In genomic region chr2:35444764-35445262, GRCm38 (mm10) we compare ENCODE assay signal across 13 mouse cellular contexts. TPM values are rescaled to one million over a fixed set of nuclear protein-coding genes. Genes with fewer than 3 reads are reported as not detected.
DNase-seq lines count a peak whose midpoint lies in the region; ATAC-seq and TF ChIP-seq lines count a peak whose summit lies in the region.
"Had no signal": no experiment of that assay in that cellular context is flagged by ENCODE, and none has a peak within 500 bp of the region (broad histone marks: within the 10 kb centered on the region; RNA-seq: fewer than 3 reads in every experiment).

No protein-coding gene starts in this region.

- TF ChIP-seq RAD21 in CH12.LX (IDR thresholded peaks at IDR 0.05; ENCODE audit: low read depth, low read length), result no peak

- peak overlapping the region; percentile 53; the same call in 1 of the 2 replicates for H3K27ac ChIP-seq in kidney, embryonic 14.5 days (ENCODE audit: low read depth, low read length)
- peak overlapping the region; percentile 93 for H3K27ac ChIP-seq in CH12.LX (ENCODE audit: insufficient read depth, low read depth)
- H3K27ac ChIP-seq in brown adipose tissue, adult 24 weeks (replicated peaks; ENCODE audit: low read depth, low read length), result peak overlapping the region; percentile 35
- H3K27ac ChIP-seq in liver, embryonic 12.5 days, result peak overlapping the region; percentile 10; the same call in 1 of the 2 replicates
- H3K27ac ChIP-seq: midbrain, embryonic 13.5 days had no signal

- 39% methylated on average over 6 of the region's 6 CpGs for WGBS in kidney, embryonic 14.5 days
- 44% methylated on average over 6 of the region's 6 CpGs for WGBS in liver, embryonic 12.5 days (ENCODE audit: insufficient replicate concordance)

- H3K4me2 ChIP-seq in kidney, embryonic 14.5 days (replicated peaks; ENCODE audit: low read depth, low read length), result no peak overlapping the region
- peak overlapping the region; percentile 80 for H3K4me2 ChIP-seq in CH12.LX (ENCODE audit: insufficient read depth, low read depth, poor library complexity, severe bottlenecking)
- H3K4me2 ChIP-seq in liver, embryonic 12.5 days, result peak overlapping the region; percentile 24
- H3K4me2 ChIP-seq: midbrain, embryonic 13.5 days had no signal

- in situ Hi-C loops in CH12.LX (cut with MboI; ENCODE audit: low pct_ligation_motif_present, low pct_unique_long_range_greater_than_20kb, low sequenced_read_pairs), result no loop called here

- ATAC-seq in kidney, embryonic 14.5 days (ENCODE audit: low FRiP score, low TSS enrichment), result no peak
- ATAC-seq in liver, embryonic 12.5 days, result no peak
- ATAC-seq: forebrain, postnatal 0 days; midbrain, embryonic 13.5 days had no signal

- H3K4me3 ChIP-seq in kidney, embryonic 14.5 days (ENCODE audit: low read length), result no peak overlapping the region
- H3K4me3 ChIP-seq in CH12.LX (replicated peaks in 1 of 3; ENCODE audit: low read depth in 2 of 3, low read length in 2 of 3, poor library complexity in 1 of 3), result peak overlapping the region; percentile 49 to 65 (median 59)
- H3K4me3 ChIP-seq in brown adipose tissue, adult 24 weeks (ENCODE audit: insufficient read depth, low read depth, low read length), result no peak overlapping the region
- H3K4me3 ChIP-seq in liver, embryonic 12.5 days, result no peak overlapping the region
- H3K4me3 ChIP-seq: midbrain, embryonic 13.5 days had no signal

- TF ChIP-seq POLR2A in CH12.LX (IDR thresholded peaks at IDR 0.05; ENCODE audit: low read depth, low read length), result no peak

- no peak overlapping the region for H3K9ac ChIP-seq in kidney, embryonic 14.5 days (ENCODE audit: low read depth, low read length)
- H3K9ac ChIP-seq in CH12.LX (ENCODE audit: insufficient read depth, low read depth), result peak overlapping the region; percentile 57
- no peak overlapping the region for H3K9ac ChIP-seq in liver, embryonic 12.5 days
- H3K9ac ChIP-seq: forebrain, postnatal 0 days; midbrain, embryonic 13.5 days had no signal

- peaks cover 62% of the 10 kb centered on the region for H3K79me2 ChIP-seq in CH12.LX (replicated peaks; ENCODE audit: control insufficient read depth, extremely low read depth, insufficient read depth, poor library complexity, severe bottlenecking)

- dilution Hi-C loops in CH12.LX (cut with MboI; ENCODE audit: extremely low pct_ligation_motif_present, extremely low pct_unique_long_range_greater_than_20kb, low sequenced_read_pairs), result no loop called here

- no peak for TF ChIP-seq EP300 in CH12.LX (IDR thresholded peaks at IDR 0.05; ENCODE audit: low read length)

- no peaks in the 10 kb centered on the region for H3K36me3 ChIP-seq in kidney, embryonic 14.5 days (ENCODE audit: control insufficient read depth, insufficient read depth, low read length)
- peaks cover 6 to 34% of the 10 kb centered on the region in 2 experiments for H3K36me3 ChIP-seq in CH12.LX (replicated peaks in 1 of 2; ENCODE audit: control insufficient read depth in 1 of 2, insufficient read depth in 1 of 2, low read length in 1 of 2)
- peaks cover 32% of the 10 kb centered on the region for H3K36me3 ChIP-seq in liver, embryonic 12.5 days
- H3K36me3 ChIP-seq: midbrain, embryonic 13.5 days had no signal

- H3K4me1 ChIP-seq in kidney, embryonic 14.5 days (ENCODE audit: control insufficient read depth, insufficient read depth, low read length), result peaks cover 68% of the 10 kb centered on the region
- H3K4me1 ChIP-seq in CH12.LX (ENCODE audit: control insufficient read depth in 1 of 2, insufficient read depth in 2 of 2), result peaks cover 40 to 71% of the 10 kb centered on the region in 2 experiments
- H3K4me1 ChIP-seq in brown adipose tissue, adult 24 weeks (ENCODE audit: control insufficient read depth, insufficient read depth, insufficient read length, low read length), result peaks cover 73% of the 10 kb centered on the region
- peaks cover 77% of the 10 kb centered on the region for H3K4me1 ChIP-seq in liver, embryonic 12.5 days
- H3K4me1 ChIP-seq: midbrain, embryonic 13.5 days had no signal

- no peak for TF ChIP-seq CTCF in CH12.LX (conservative IDR thresholded peaks at IDR 0.05 in 1 of 2, IDR thresholded peaks at IDR 0.05 in 1 of 2; ENCODE audit: low read depth in 2 of 2, low read length in 2 of 2)

- no peaks in the 10 kb centered on the region for H3K9me3 ChIP-seq in kidney, embryonic 14.5 days (ENCODE audit: control insufficient read depth, low read length)
- no peaks in the 10 kb centered on the region for H3K9me3 ChIP-seq in CH12.LX (replicated peaks; ENCODE audit: low read length)
- H3K9me3 ChIP-seq in liver, embryonic 12.5 days (replicated peaks), result no peaks in the 10 kb centered on the region
- H3K9me3 ChIP-seq: midbrain, embryonic 13.5 days had no signal

- no peaks in the 10 kb centered on the region; the same call in 1 of the 2 replicates for H3K27me3 ChIP-seq in kidney, embryonic 14.5 days (ENCODE audit: control insufficient read depth, insufficient read depth, low read length)
- no peaks in the 10 kb centered on the region for H3K27me3 ChIP-seq in CH12.LX (replicated peaks)
- no peaks in the 10 kb centered on the region for H3K27me3 ChIP-seq in liver, embryonic 12.5 days (replicated peaks)
- H3K27me3 ChIP-seq: midbrain, embryonic 13.5 days had no signal

- no peak for DNase-seq in kidney, postnatal 36 days
- DNase-seq in CH12.LX (ENCODE audit: extremely low read depth), result no peak
- no peak for DNase-seq in right cerebral cortex, adult 18-20 months
- no peak for DNase-seq in adrenal gland, adult 2 months
- DNase-seq: forebrain, postnatal 0 days had no signal

TF ChIP-seq in CH12.LX, 34 proteins besides CTCF, POLR2A, EP300 and RAD21:
- TF ChIP-seq SIN3A (IDR thresholded peaks at IDR 0.05; ENCODE audit: low read length) (0 out of 2 replicates have a peak, but pooled peaks have one; percentile 7), TCF12 (IDR thresholded peaks at IDR 0.05; ENCODE audit: low read depth, low read length) (no peak)

RNA-seq across cellular contexts. Expression of gene Ggta1, which starts 18.2 kb away (rescaled TPM):
- 10.3 and 21.5 TPM in 2 replicates for polyA plus RNA-seq in kidney, embryonic 14.5 days (2014; fragmentation: Nextera tagmentation; extraction: Ambion mirVana)
- total RNA-seq in CH12.LX (2012; rRNA removed), result 55.8 and 67.2 TPM in 2 replicates
- total RNA-seq in CH12.LX (2014; rRNA removed), result 46.9 and 52.0 TPM in 2 replicates
- polyA plus RNA-seq in CH12.LX (2012; ENCODE audit: insufficient read length, low read depth), result 38.4 and 40.5 TPM in 2 replicates
- 8.8 and 14.5 TPM in 2 replicates for polyA plus RNA-seq in brown adipose tissue, adult 24 weeks (2012; ENCODE audit: insufficient read depth, insufficient read length, missing spikeins)
- polyA plus RNA-seq in liver, embryonic 12.5 days (2016; fragmentation: Nextera tagmentation; extraction: Ambion mirVana), result 12.7 and 13.0 TPM in 2 replicates
- total RNA-seq in adrenal gland, adult 2 months (2021), result 10 to 100 TPM; 11.4 to 12.1 TPM
- 3.3 and 4.5 TPM in 2 replicates for polyA plus RNA-seq in adrenal gland, adult 2 months (2012; rRNA removed)

RNA-seq across cellular contexts. Expression of gene 4930402F06Rik, which starts 47.8 kb away (rescaled TPM):
- not detected in 2 replicates for polyA plus RNA-seq in kidney, embryonic 14.5 days (2014; fragmentation: Nextera tagmentation; extraction: Ambion mirVana)
- total RNA-seq in CH12.LX (2012; rRNA removed) (not detected in 2 replicates), CH12.LX (2014; rRNA removed) (not detected in 2 replicates)
- not detected in 2 replicates for polyA plus RNA-seq in CH12.LX (2012; ENCODE audit: insufficient read length, low read depth)
- not detected in 2 replicates for polyA plus RNA-seq in brown adipose tissue, adult 24 weeks (2012; ENCODE audit: insufficient read depth, insufficient read length, missing spikeins)
- not detected in 2 replicates for polyA plus RNA-seq in liver, embryonic 12.5 days (2016; fragmentation: Nextera tagmentation; extraction: Ambion mirVana)
- not detected for total RNA-seq in adrenal gland, adult 2 months (2021)
- not detected in 2 replicates for polyA plus RNA-seq in adrenal gland, adult 2 months (2012; rRNA removed)
- total RNA-seq: adrenal gland, adult 18-20 months; forebrain, postnatal 0 days; layer of hippocampus, postnatal 25 days had no signal
- polyA plus RNA-seq: forebrain, postnatal 0 days; hindbrain, embryonic 11.5 days; midbrain, embryonic 13.5 days; thymus, postnatal 0 days had no signal

Comparison
In these comparisons a context has a peak if more than half of its experiments do, and no peak if none do; other contexts are left out.
1. H3K27ac ChIP-seq: peak in every context shown above with its lines; median percentile 93 in CH12.LX; 53 in kidney, embryonic 14.5 days; 35 in brown adipose tissue, adult 24 weeks; 10 in liver, embryonic 12.5 days.
2. H3K4me3 ChIP-seq: peak in CH12.LX (3 of 3); none in kidney, embryonic 14.5 days (single experiment), brown adipose tissue, adult 24 weeks (single experiment) and liver, embryonic 12.5 days (single experiment).